Mouse (Mus musculus) embryonic facial prominence, embryonic 14.5 days (tissue): ENCODE measurements around the gene Adam15. TPM values are rescaled to one million over a fixed set of nuclear protein-coding genes. Genes with fewer than 3 reads are reported as not detected.

ENCODE experiments used
- ATAC-seq: fragments of 200-750 bp; cut with Nextera tagmentation; 2 replicates; pipeline ENCODE4 v1.8.0; 2017; ENCODE audit warnings: low read depth, moderate number of reproducible peaks, moderate TSS enrichment
- DNase-seq: peaks from one replicate; pipeline ENCODE4 v3.0.0-alpha.2; 2015; ENCODE audit warnings: low spot score
- H3K27ac ChIP-seq: fragments of 300-500 bp; sonication (generic); replicated peaks from 2 replicates; pipeline ENCODE4 v1.5.1; 2014; ENCODE audit warnings: low read depth, mild to moderate bottlenecking, low read length, moderate library complexity
- H3K27me3 ChIP-seq: fragments of 300-500 bp; sonication (generic); replicated peaks from 2 replicates; pipeline ENCODE4 v1.6.1; 2014; ENCODE audit warnings: low read length; ENCODE audit not compliant: control insufficient read depth, insufficient read depth
- H3K36me3 ChIP-seq: fragments of 300-500 bp; sonication (generic); 2 replicates; pipeline ENCODE4 v1.6.1; 2014; ENCODE audit warnings: low read length, mixed read lengths; ENCODE audit not compliant: control insufficient read depth, insufficient read depth
- H3K4me1 ChIP-seq: fragments of 300-500 bp; sonication (generic); 2 replicates; pipeline ENCODE4 v1.6.1; 2014; ENCODE audit warnings: antibody characterized with exemption, low read length; ENCODE audit not compliant: control insufficient read depth, insufficient read depth
- H3K4me2 ChIP-seq: fragments of 300-500 bp; sonication (generic); 2 replicates; pipeline ENCODE4 v1.6.1; 2014; ENCODE audit warnings: low read depth, mild to moderate bottlenecking, low read length, moderate library complexity, mixed read lengths
- H3K4me3 ChIP-seq: fragments of 300-500 bp; sonication (generic); 2 replicates; pipeline ENCODE4 v1.5.1; 2014; ENCODE audit warnings: low read depth, mild to moderate bottlenecking, low read length
- H3K9ac ChIP-seq: fragments of 300-500 bp; sonication (generic); 2 replicates; pipeline ENCODE4 v1.6.1; 2014; ENCODE audit warnings: low read depth, mild to moderate bottlenecking, low read length, moderate library complexity, mixed read lengths
- H3K9me3 ChIP-seq: fragments of 300-500 bp; sonication (generic); 2 replicates; pipeline ENCODE4 v1.6.1; 2016; ENCODE audit warnings: low read length; ENCODE audit not compliant: control insufficient read depth
- WGBS: fragments of 180-500 bp; shearing (Covaris S2); extraction: QIAGEN DNeasy Blood & Tissue Kit; methylation state at CpG from one replicate; pipeline ENCODE4 v1.1.7; 2014; 5-methylcytosine and 5-hydroxymethylcytosine counted together
- polyA plus RNA-seq: library from polyadenylated mRNA; unstranded; fragments of >200 nt; fragmentation: Nextera tagmentation; extraction: Ambion mirVana; gene quantifications from 2 replicates; pipeline ENCODE4 v1.2.1, GENCODE M21; 2014

Gene Adam15
- polyA plus RNA-seq, 1 experiment from 2014 or later, result 51.7 TPM

- Histone ChIP-seq H3K36me3 (no peaks in the 10 kb centered on the region), H3K4me1 (peaks cover 57% of the 10 kb centered on the region), H3K9me3 (no peaks in the 10 kb centered on the region), H3K4me3 (no peak overlapping the region), H3K4me2 (no peak overlapping the region), H3K27ac (no peak overlapping the region), H3K27me3 (peaks cover 31% of the 10 kb centered on the region), H3K9ac (no peak overlapping the region)
- WGBS, result 52% methylated on average over 5 of the region's 8 CpGs
- no peak for DNase-seq
- no peak for ATAC-seq
Measured at GRCm38 (mm10) chr3:89318316-89318715, 31.5 kb downstream of the Adam15 start.

GRCm38 (mm10) chr3:89317246-89317645 is 32.5 kb downstream of the Adam15 start:
- no peak for DNase-seq
- WGBS, result 58% methylated on average over 6 of the region's 6 CpGs
- Histone ChIP-seq H3K9me3 (no peaks in the 10 kb centered on the region), H3K4me3 (no peak overlapping the region), H3K4me2 (peak overlapping the region; percentile 57; the same call in 1 of the 2 replicates), H3K27me3 (peaks cover 31% of the 10 kb centered on the region), H3K36me3 (no peaks in the 10 kb centered on the region), H3K9ac (no peak overlapping the region), H3K4me1 (peaks cover 55% of the 10 kb centered on the region), H3K27ac (no peak overlapping the region)
- ATAC-seq, result no peak

- Histone ChIP-seq H3K27ac (no peak overlapping the region), H3K4me2 (peak overlapping the region; percentile 57; the same call in 1 of the 2 replicates), H3K4me1 (peaks cover 51% of the 10 kb centered on the region), H3K9ac (no peak overlapping the region), H3K36me3 (no peaks in the 10 kb centered on the region), H3K4me3 (no peak overlapping the region), H3K27me3 (peaks cover 31% of the 10 kb centered on the region), H3K9me3 (no peaks in the 10 kb centered on the region)
- peak; percentile 45 for ATAC-seq
- DNase-seq, result peak; percentile 94
- WGBS, result 6% methylated on average over 4 of the region's 4 CpGs
Measured at GRCm38 (mm10) chr3:89316833-89317232, 33.0 kb downstream of the Adam15 start.

DNA sequence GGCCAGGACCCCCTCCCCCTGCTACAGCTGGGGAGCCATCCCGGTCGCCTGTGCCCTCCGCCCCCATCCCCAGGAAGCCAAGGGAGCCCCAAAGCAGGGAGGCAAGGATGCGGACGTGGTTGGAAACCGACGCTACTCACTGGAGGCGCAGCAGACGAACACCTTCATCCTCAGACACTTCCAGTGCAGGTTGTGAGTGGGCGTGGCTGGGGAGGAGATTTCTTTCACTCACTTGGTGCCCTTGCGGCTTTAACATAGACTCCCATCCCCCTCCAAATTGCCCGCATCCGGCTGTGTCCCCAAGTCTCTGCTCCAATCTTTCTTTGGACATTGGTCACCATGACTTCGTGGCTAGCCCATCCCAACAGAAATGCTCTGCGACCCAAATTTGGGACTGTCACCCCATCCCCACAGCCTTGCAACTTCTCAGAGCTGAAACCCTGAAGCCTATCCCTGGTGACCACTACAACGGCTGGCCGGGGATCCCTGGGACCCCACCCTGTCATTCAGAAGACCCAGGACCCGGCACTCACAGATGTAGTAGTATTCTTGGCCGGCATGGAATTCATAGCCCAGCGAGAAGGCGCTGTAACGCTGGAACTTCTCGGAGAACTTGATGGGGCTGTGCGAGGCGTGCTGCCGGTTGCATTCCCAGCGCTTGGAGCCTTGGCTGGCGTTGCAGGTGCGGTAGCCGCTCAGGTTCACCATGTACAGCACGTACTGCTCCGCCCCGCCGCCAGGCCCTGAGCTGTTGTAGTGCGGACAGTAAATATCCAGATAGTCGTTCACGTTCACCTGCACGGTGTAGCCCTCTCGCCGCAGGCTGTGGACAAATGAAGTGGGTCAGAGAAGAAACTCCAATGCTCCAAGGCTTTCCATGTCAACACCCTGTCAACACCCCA is 33.6 kb downstream of the Adam15 start:
- Histone ChIP-seq H3K9me3 (no peaks in the 10 kb centered on the region), H3K9ac (no peak overlapping the region), H3K4me2 (peak overlapping the region; percentile 57), H3K4me1 (peaks cover 46% of the 10 kb centered on the region), H3K36me3 (no peaks in the 10 kb centered on the region), H3K27me3 (peaks cover 24% of the 10 kb centered on the region), H3K27ac (no peak overlapping the region), H3K4me3 (peak overlapping the region; percentile 27)
- whole genome bisulfite sequencing, result 8% methylated on average over 29 of the region's 40 CpGs
- no peak for DNase-seq
- no peak for ATAC-seq

- Histone ChIP-seq H3K36me3 (no peaks in the 10 kb centered on the region), H3K4me3 (peak overlapping the region; percentile 27), H3K4me2 (peak overlapping the region; percentile 57), H3K4me1 (peaks cover 40% of the 10 kb centered on the region), H3K9me3 (no peaks in the 10 kb centered on the region), H3K27me3 (peaks cover 17% of the 10 kb centered on the region), H3K9ac (peak overlapping the region; percentile 50), H3K27ac (no peak overlapping the region)
- WGBS, result 10% methylated on average over 12 of the region's 26 CpGs
- ATAC-seq (no peak), DNase-seq (peak; percentile 79)
Measured at GRCm38 (mm10) chr3:89315195-89315929, 34.4 kb downstream of the Adam15 start.

GRCm38 (mm10) chr3:89314791-89315190 is 35.0 kb downstream of the Adam15 start:
- WGBS, result 100% methylated on average over 1 of the region's 2 CpGs
- peaks cover 34% of the 10 kb centered on the region for H3K4me1 ChIP-seq

DNA sequence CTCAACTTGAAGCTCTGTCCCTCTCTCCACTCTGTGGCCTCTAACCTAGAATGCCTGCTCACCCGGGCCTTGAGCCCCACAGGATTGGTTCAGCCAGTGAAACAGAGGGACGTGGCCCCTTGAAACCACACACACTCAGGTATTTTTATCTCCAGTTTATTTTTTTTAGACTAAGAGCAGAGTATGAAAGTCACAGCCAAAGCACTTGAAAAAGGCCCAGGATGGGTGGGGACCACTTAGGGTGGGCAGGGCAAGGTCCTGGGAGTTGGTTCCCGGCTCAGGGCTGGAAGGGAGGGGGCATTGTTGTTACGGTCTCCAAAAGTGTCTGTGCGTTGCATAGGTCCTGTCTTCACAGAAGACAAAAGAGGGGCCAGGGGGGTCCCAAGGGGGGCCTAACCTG is 35.5 kb downstream of the Adam15 start:
- Histone ChIP-seq H3K4me1 (peaks cover 30% of the 10 kb centered on the region), H3K27ac (no peak overlapping the region), H3K36me3 (no peaks in the 10 kb centered on the region), H3K4me2 (no peak overlapping the region), H3K9me3 (no peaks in the 10 kb centered on the region), H3K27me3 (peaks cover 13% of the 10 kb centered on the region), H3K4me3 (no peak overlapping the region), H3K9ac (no peak overlapping the region)
- ATAC-seq (no peak), DNase-seq (no peak)
- 61% methylated on average over 5 of the region's 5 CpGs for WGBS

More at GRCm38 (mm10) chr3:89314791-89315190, 35.0 kb downstream of the Adam15 start:
- no peak for DNase-seq
- no peak overlapping the region for H3K4me3 ChIP-seq
- no peak for ATAC-seq
- H3K4me2 ChIP-seq, result peak overlapping the region; percentile 57; the same call in 1 of the 2 replicates
- H3K9ac ChIP-seq, result 0 out of 2 replicates have a peak overlapping the region, but pooled peaks have one; percentile 50
- H3K27ac ChIP-seq, result no peak overlapping the region
- H3K36me3 ChIP-seq, result no peaks in the 10 kb centered on the region
- H3K9me3 ChIP-seq, result no peaks in the 10 kb centered on the region
- H3K27me3 ChIP-seq, result peaks cover 13% of the 10 kb centered on the region

DNA sequence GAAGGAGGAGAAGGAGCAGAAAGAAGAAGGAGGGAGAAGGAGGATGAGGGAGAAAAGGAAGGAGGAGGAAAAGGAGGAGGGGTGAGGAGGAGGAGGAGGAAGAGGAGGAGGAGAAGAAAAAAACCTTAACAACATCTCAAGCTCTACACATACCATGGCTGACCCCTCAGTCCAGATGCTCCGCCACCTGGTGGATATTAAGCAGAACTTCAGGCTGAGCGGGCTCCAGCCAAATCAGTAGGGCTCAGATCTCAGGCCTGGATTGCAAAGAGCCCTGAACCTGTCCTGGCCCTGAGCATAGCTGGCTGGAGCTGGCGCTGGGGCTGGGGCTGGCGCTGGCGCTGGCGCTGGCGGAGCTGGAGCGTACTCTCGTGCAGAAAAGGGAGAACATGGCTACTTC is 41.7 kb downstream of the Adam15 start:
- H3K4me3 ChIP-seq, result no peak overlapping the region

More for the DNA sequence above, 41.7 kb downstream of the Adam15 start:
- Histone ChIP-seq H3K27me3 (no peaks in the 10 kb centered on the region), H3K4me1 (no peaks in the 10 kb centered on the region), H3K4me2 (no peak overlapping the region), H3K9ac (no peak overlapping the region), H3K27ac (no peak overlapping the region), H3K9me3 (no peaks in the 10 kb centered on the region), H3K36me3 (no peaks in the 10 kb centered on the region)
- 6% methylated on average over 9 of the region's 9 CpGs for WGBS
- ATAC-seq (peak; percentile 86), DNase-seq (peak; percentile 76)
